Mouse (Mus musculus): ENCODE results near the gene Babam2. TPM values are rescaled to one million over a fixed set of nuclear protein-coding genes. Genes with fewer than 3 reads are reported as not detected.

The Babam2 gene
- total and polyA plus RNA-seq, 2 experiments from 2014 or later: 30.9 to 58.9 TPM

DNA sequence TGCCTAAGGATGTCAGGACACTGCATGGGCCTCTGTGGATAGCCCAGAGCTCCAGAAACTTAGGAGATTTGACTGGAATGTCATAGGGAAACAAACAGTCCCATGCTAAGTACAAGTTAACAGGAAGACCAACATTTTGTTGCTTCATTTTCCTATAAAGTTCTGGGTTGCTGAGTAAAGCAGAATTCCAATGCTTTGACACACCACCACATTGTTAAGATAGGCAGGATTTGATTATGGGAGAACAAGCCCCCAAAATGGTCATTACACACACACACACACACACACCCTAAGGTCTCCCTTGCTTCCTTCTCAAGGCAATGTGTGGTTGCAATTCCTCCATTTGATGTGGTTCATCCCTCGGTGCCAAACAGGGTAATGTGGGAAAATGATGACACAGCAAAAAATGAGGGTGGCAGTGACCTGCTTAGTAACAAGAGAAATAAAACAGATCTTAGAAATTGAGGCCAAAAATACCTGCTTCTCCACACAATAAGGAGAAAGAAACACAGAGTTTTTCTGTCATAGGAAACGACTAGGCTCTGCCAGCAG is 286.4 kb downstream of the Babam2 start:
- whole genome bisulfite sequencing: 76% methylated on average over 2 of the region's 2 CpGs
- Histone ChIP-seq H3K4me2 (ENCODE audit: low read depth, low read length, poor library complexity, severe bottlenecking) (no peak overlapping the region), H3K27me3 (ENCODE audit: insufficient read depth, low read length) (no peaks in the 10 kb centered on the region), H3K27ac (ENCODE audit: low read depth, low read length) (no peak overlapping the region), H3K9ac (replicated peaks; ENCODE audit: low read length, poor library complexity, severe bottlenecking) (no peak overlapping the region), H3K4me3 (ENCODE audit: low read depth, low read length) (no peak overlapping the region), H3K36me3 (ENCODE audit: insufficient read depth, low read length) (no peaks in the 10 kb centered on the region), H3K4me1 (ENCODE audit: insufficient read depth, low read length) (no peaks in the 10 kb centered on the region), H3K9me3 (ENCODE audit: low read length) (no peaks in the 10 kb centered on the region)
- ATAC-seq (ENCODE audit: low FRiP score) (no peak), DNase-seq (ENCODE audit: low spot score) (no peak)
- no peak for TF ChIP-seq CTCF (IDR thresholded peaks at IDR 0.05)

DNA sequence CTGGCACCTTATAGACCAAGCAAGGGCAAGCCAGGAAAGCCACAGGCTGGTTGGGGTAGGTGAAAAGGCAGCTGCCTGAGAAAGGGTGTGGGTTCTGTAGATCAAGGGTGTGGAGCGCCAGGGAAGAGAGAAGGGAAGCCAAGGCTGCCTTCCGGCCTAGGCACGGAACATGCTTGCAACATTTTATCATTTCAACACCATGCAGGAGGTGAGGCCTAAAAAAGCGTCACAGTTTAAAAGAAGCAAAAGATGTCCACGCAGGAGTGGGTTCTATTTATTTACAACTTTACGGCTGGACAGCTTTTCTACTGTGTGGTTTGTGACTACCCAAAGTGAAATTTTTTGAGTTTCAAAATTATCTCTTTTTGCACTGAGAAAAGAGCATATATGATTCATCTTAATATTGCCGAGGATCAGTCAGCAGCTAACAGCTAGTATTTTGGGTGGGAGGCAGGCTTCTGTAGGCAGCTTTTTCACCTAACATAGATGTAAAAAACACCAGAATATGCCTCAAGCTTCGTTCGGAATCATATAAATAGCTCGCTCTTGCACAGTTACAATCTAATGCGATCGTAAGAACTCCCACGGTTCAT is 287.0 kb downstream of the Babam2 start:
- 88% methylated on average over 13 of the region's 13 CpGs for WGBS
- Histone ChIP-seq H3K27me3 (ENCODE audit: insufficient read depth, low read length) (no peaks in the 10 kb centered on the region), H3K36me3 (ENCODE audit: insufficient read depth, low read length) (no peaks in the 10 kb centered on the region), H3K9me3 (ENCODE audit: low read length) (no peaks in the 10 kb centered on the region), H3K4me2 (ENCODE audit: low read depth, low read length, poor library complexity, severe bottlenecking) (no peak overlapping the region), H3K4me1 (ENCODE audit: insufficient read depth, low read length) (no peaks in the 10 kb centered on the region), H3K4me3 (ENCODE audit: low read depth, low read length) (no peak overlapping the region), H3K27ac (ENCODE audit: low read depth, low read length) (no peak overlapping the region), H3K9ac (replicated peaks; ENCODE audit: low read length, poor library complexity, severe bottlenecking) (no peak overlapping the region)
- TF ChIP-seq CTCF (IDR thresholded peaks at IDR 0.05): no peak
- ATAC-seq (ENCODE audit: low FRiP score) (no peak), DNase-seq (ENCODE audit: low spot score) (no peak)

DNA sequence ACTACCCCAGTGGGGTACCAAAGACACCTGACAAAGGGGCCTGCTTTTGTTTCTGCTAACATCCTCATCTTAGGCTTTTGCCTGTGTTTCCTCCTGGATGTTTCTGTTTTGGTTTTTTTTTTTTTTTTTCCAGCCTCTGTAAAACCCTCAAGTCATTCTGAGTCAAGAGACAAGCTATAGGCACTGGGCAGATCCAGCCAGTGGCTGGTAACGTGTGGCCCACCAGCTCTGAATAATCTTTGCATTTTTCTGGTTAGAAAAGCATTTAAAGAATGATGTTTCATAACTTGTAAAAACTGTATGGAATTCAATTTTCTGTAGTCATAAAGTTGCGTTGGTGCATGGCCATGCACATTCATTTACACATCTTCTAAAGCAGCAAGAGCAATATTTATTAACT is 287.5 kb downstream of the Babam2 start:
- no peak for TF ChIP-seq CTCF (IDR thresholded peaks at IDR 0.05)
- H3K36me3 ChIP-seq (ENCODE audit: insufficient read depth, low read length): no peaks in the 10 kb centered on the region
- no peak overlapping the region for H3K9ac ChIP-seq (replicated peaks; ENCODE audit: low read length, poor library complexity, severe bottlenecking)
- H3K27ac ChIP-seq (ENCODE audit: low read depth, low read length): no peak overlapping the region
- 83% methylated on average over 2 of the region's 2 CpGs for WGBS
- ATAC-seq (ENCODE audit: low FRiP score) (no peak), DNase-seq (ENCODE audit: low spot score) (no peak)
- H3K4me1 ChIP-seq (ENCODE audit: insufficient read depth, low read length): no peaks in the 10 kb centered on the region
- H3K27me3 ChIP-seq (ENCODE audit: insufficient read depth, low read length): no peaks in the 10 kb centered on the region
- no peak overlapping the region for H3K4me2 ChIP-seq (ENCODE audit: low read depth, low read length, poor library complexity, severe bottlenecking)
- no peak overlapping the region for H3K4me3 ChIP-seq (ENCODE audit: low read depth, low read length)
- no peaks in the 10 kb centered on the region for H3K9me3 ChIP-seq (ENCODE audit: low read length)

GRCm38 (mm10) chr5:31987541-31988307 is 290.2 kb downstream of the Babam2 start:
- ATAC-seq (ENCODE audit: low FRiP score): no peak
- Histone ChIP-seq H3K4me3 (ENCODE audit: low read depth, low read length) (no peak overlapping the region), H3K27ac (ENCODE audit: low read depth, low read length) (no peak overlapping the region), H3K4me1 (ENCODE audit: insufficient read depth, low read length) (no peaks in the 10 kb centered on the region), H3K9ac (replicated peaks; ENCODE audit: low read length, poor library complexity, severe bottlenecking) (no peak overlapping the region), H3K27me3 (ENCODE audit: insufficient read depth, low read length) (no peaks in the 10 kb centered on the region), H3K4me2 (ENCODE audit: low read depth, low read length, poor library complexity, severe bottlenecking) (no peak overlapping the region), H3K36me3 (ENCODE audit: insufficient read depth, low read length) (no peaks in the 10 kb centered on the region), H3K9me3 (ENCODE audit: low read length) (no peaks in the 10 kb centered on the region)
- 91% methylated on average over 11 of the region's 11 CpGs for WGBS
- TF ChIP-seq CTCF (IDR thresholded peaks at IDR 0.05): no peak
- no peak for DNase-seq (ENCODE audit: low spot score)

GRCm38 (mm10) chr5:31997189-31997954 is 299.9 kb downstream of the Babam2 start:
- 83% methylated on average over 4 of the region's 4 CpGs for WGBS
- Histone ChIP-seq H3K27me3 (ENCODE audit: insufficient read depth, low read length) (no peaks in the 10 kb centered on the region), H3K4me3 (ENCODE audit: low read depth, low read length) (no peak overlapping the region), H3K27ac (ENCODE audit: low read depth, low read length) (no peak overlapping the region), H3K4me2 (ENCODE audit: low read depth, low read length, poor library complexity, severe bottlenecking) (no peak overlapping the region), H3K9me3 (ENCODE audit: low read length) (no peaks in the 10 kb centered on the region), H3K9ac (replicated peaks; ENCODE audit: low read length, poor library complexity, severe bottlenecking) (no peak overlapping the region), H3K4me1 (ENCODE audit: insufficient read depth, low read length) (no peaks in the 10 kb centered on the region), H3K36me3 (ENCODE audit: insufficient read depth, low read length) (no peaks in the 10 kb centered on the region)
- no peak for TF ChIP-seq CTCF (IDR thresholded peaks at IDR 0.05)
- DNase-seq (ENCODE audit: low spot score) (no peak), ATAC-seq (ENCODE audit: low FRiP score) (no peak)
